Mouse (Mus musculus) heart, adult 2 months (tissue): ENCODE results near the gene Slc22a14. TPM values are rescaled to one million over a fixed set of nuclear protein-coding genes. Genes with fewer than 3 reads are reported as not detected.

Experiments used
- DNase-seq, 2 experiments: peaks; one replicate each; pipeline ENCODE4 v3.0.0; 2021
- H3K27ac ChIP-seq: fragments of 200-600 bp; 2 replicates; pipeline ENCODE4 v1.8.1; 2022
- H3K27me3 ChIP-seq: fragments of 200-500 bp; 2 replicates; pipeline ENCODE4 v1.6.1; 2012; ENCODE audit warnings: mild to moderate bottlenecking, low read length, inconsistent platforms, mixed read lengths; ENCODE audit not compliant: control insufficient read depth, insufficient read depth
- H3K36me3 ChIP-seq: fragments of 200-500 bp; 2 replicates; pipeline ENCODE4 v1.6.1; 2012; ENCODE audit warnings: low read length, inconsistent platforms; ENCODE audit not compliant: control insufficient read depth, insufficient read depth
- H3K4me1 ChIP-seq: fragments of 200-500 bp; 2 replicates; pipeline ENCODE4 v1.6.1; 2011; ENCODE audit warnings: low read length; ENCODE audit not compliant: control insufficient read depth, insufficient read depth
- H3K4me3 ChIP-seq: fragments of 200-600 bp; 2 replicates; pipeline ENCODE4 v1.8.1; 2022
- H3K79me2 ChIP-seq: fragments of 200-500 bp; replicated peaks from 2 replicates; pipeline ENCODE4 v1.6.1; 2012; ENCODE audit warnings: mild to moderate bottlenecking, inconsistent platforms, low read length, moderate library complexity, mixed read lengths; ENCODE audit not compliant: control insufficient read depth, insufficient read depth
- H3K9ac ChIP-seq: fragments of 200-500 bp; 2 replicates; pipeline ENCODE4 v1.6.1; 2012; ENCODE audit warnings: low read depth, mild to moderate bottlenecking, control low read depth, inconsistent platforms, low read length, mixed read lengths
- CTCF ChIP-seq: fragments of 200-600 bp; IDR thresholded peaks from 2 replicates; pipeline ENCODE4 v1.8.1; 2022; ENCODE audit warnings: antibody characterized with exemption, mild to moderate bottlenecking, moderate library complexity
- EP300 ChIP-seq: fragments of 200-500 bp; IDR thresholded peaks from 2 replicates; pipeline ENCODE4 v1.6.1; 2011; ENCODE audit warnings: low read depth, low read length, control low read depth; ENCODE audit not compliant: insufficient read depth
- POLR2A ChIP-seq: fragments of 200-500 bp; IDR thresholded peaks from 2 replicates; pipeline ENCODE4 v1.6.1; 2011; ENCODE audit warnings: mild to moderate bottlenecking, low read depth, low read length, control low read depth; ENCODE audit not compliant: insufficient read depth
- WGBS: fragments of 180-500 bp; shearing (Covaris S2); methylation state at CpG from one replicate; pipeline ENCODE4 v1.1.7; 2018; 5-methylcytosine and 5-hydroxymethylcytosine counted together
- intact Hi-C: fragments of 180-260 bp; cut with DNase I; formaldehyde crosslinking; loops from one replicate; pipeline ENCODE4 v1.15.1; 2025
- polyA plus RNA-seq: library from polyadenylated mRNA; depleted of rRNA; stranded (reverse); fragments of >200 nt; gene quantifications from 2 replicates; pipeline ENCODE4 v1.2.3, GENCODE M21; 2012
- total RNA-seq, 2 experiments: library from RNA; stranded (reverse); gene quantifications; 2 replicates each; pipeline ENCODE4 v1.2.3; 2021

The Slc22a14 gene
- total and polyA plus RNA-seq, 3 experiments, result 0.78 TPM; not detected in 2

GRCm38 (mm10) chr9:119199151-119199861 lies 166.0 kb downstream of the Slc22a14 start:
- no peaks in the 10 kb centered on the region for H3K27me3 ChIP-seq
- DNase-seq, result no peak
- H3K79me2 ChIP-seq, result no peaks in the 10 kb centered on the region
- H3K36me3 ChIP-seq, result no peaks in the 10 kb centered on the region
- H3K4me1 ChIP-seq, result no peaks in the 10 kb centered on the region
- no peak overlapping the region for H3K27ac ChIP-seq
- no peak for TF ChIP-seq POLR2A
- no peak for TF ChIP-seq CTCF
- no peak for TF ChIP-seq EP300
- H3K4me3 ChIP-seq, result no peak overlapping the region
- intact Hi-C loops, result no loop called here
- H3K9ac ChIP-seq, result no peak overlapping the region
- WGBS, result 85% methylated on average over 10 of the region's 10 CpGs

GRCm38 (mm10) chr9:119192202-119192990 lies 173.0 kb downstream of the Slc22a14 start:
- Histone ChIP-seq H3K9ac (no peak overlapping the region), H3K4me3 (no peak overlapping the region), H3K79me2 (no peaks in the 10 kb centered on the region), H3K27ac (no peak overlapping the region), H3K36me3 (no peaks in the 10 kb centered on the region), H3K27me3 (no peaks in the 10 kb centered on the region), H3K4me1 (no peaks in the 10 kb centered on the region)
- intact Hi-C loops, result loop anchor here (5.0 kb wide), 1 partner anchor 275 kb away; no protein-coding TSS in a partner anchor
- WGBS, result 38% methylated on average over 11 of the region's 11 CpGs
- TF ChIP-seq POLR2A (no peak), CTCF (peak; percentile 69)
- peak; percentile 22 to 35 for DNase-seq

- 17% methylated on average over 3 of the region's 3 CpGs for WGBS
- peak; percentile 28 to 43 for DNase-seq
Measured at GRCm38 (mm10) chr9:119181241-119181728, 184.1 kb downstream of the Slc22a14 start.

GRCm38 (mm10) chr9:119179292-119179691 lies 186.1 kb downstream of the Slc22a14 start:
- no peaks in the 10 kb centered on the region; the same call in 1 of the 2 replicates for H3K4me1 ChIP-seq
- intact Hi-C loops, result no loop called here
- no peaks in the 10 kb centered on the region for H3K36me3 ChIP-seq
- no peak overlapping the region for H3K4me3 ChIP-seq
- H3K9ac ChIP-seq, result no peak overlapping the region
- H3K79me2 ChIP-seq, result no peaks in the 10 kb centered on the region
- WGBS, result 78% methylated on average over 11 of the region's 11 CpGs
- TF ChIP-seq CTCF, result no peak
- TF ChIP-seq EP300, result no peak
- TF ChIP-seq POLR2A, result no peak
- DNase-seq, result no peak
- no peak overlapping the region for H3K27ac ChIP-seq
- no peaks in the 10 kb centered on the region for H3K27me3 ChIP-seq

More at GRCm38 (mm10) chr9:119181241-119181728, 184.1 kb downstream of the Slc22a14 start:
- TF ChIP-seq POLR2A (no peak), CTCF (no peak), EP300 (no peak)
- Histone ChIP-seq H3K36me3 (no peaks in the 10 kb centered on the region), H3K9ac (no peak overlapping the region), H3K27ac (no peak overlapping the region), H3K4me3 (no peak overlapping the region), H3K4me1 (no peaks in the 10 kb centered on the region; the same call in 1 of the 2 replicates), H3K27me3 (no peaks in the 10 kb centered on the region), H3K79me2 (no peaks in the 10 kb centered on the region)
- intact Hi-C loops, result no loop called here

- no peak for TF ChIP-seq EP300
- TF ChIP-seq CTCF, result no peak
- no peak for TF ChIP-seq POLR2A
- no peak for DNase-seq
- intact Hi-C loops, result no loop called here
- Histone ChIP-seq H3K79me2 (no peaks in the 10 kb centered on the region), H3K36me3 (no peaks in the 10 kb centered on the region), H3K27me3 (no peaks in the 10 kb centered on the region), H3K4me1 (no peaks in the 10 kb centered on the region), H3K9ac (no peak overlapping the region), H3K27ac (no peak overlapping the region), H3K4me3 (no peak overlapping the region)
- WGBS, result 84% methylated on average over 2 of the region's 2 CpGs
Measured at GRCm38 (mm10) chr9:119167608-119168007, 197.7 kb downstream of the Slc22a14 start.

GRCm38 (mm10) chr9:119165548-119165947 lies 199.8 kb downstream of the Slc22a14 start:
- intact Hi-C loops, result no loop called here
- WGBS, result 73% methylated on average over 6 of the region's 6 CpGs
- TF ChIP-seq CTCF (no peak), POLR2A (no peak), EP300 (no peak)
- Histone ChIP-seq H3K4me1 (no peaks in the 10 kb centered on the region), H3K36me3 (no peaks in the 10 kb centered on the region), H3K79me2 (no peaks in the 10 kb centered on the region), H3K27me3 (no peaks in the 10 kb centered on the region), H3K9ac (no peak overlapping the region), H3K27ac (no peak overlapping the region), H3K4me3 (no peak overlapping the region)
- no peak for DNase-seq
